In the genomic region with DNA sequence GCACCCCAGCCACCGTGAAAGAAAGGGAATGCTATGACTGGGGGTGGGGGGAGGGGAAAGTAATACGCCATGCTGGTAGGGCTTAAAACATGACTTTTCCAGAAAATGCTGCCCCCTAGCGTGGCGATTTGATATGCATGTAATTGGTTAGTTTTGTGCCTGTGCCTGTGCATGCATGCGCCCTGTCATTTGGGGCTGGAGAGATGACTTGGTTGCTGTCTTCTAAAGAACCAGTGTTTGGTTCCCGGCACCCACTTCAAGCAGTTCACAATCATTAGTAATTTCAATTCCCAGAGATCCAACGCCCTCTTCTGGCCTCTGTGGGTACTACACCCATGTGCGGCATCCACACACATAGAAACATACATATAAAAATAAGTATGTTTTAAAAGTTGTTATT, we compare ENCODE assay signal across 21 mouse cellular contexts.
DNase-seq lines count a peak whose midpoint lies in the region; ATAC-seq and TF ChIP-seq lines count a peak whose summit lies in the region.
"Had no signal": no experiment of that assay in that cellular context is flagged by ENCODE, and none has a peak within 500 bp of the region (broad histone marks: within the 10 kb centered on the region; RNA-seq: fewer than 3 reads in every experiment).

No protein-coding gene starts in this region.

- no peak for ATAC-seq in CD4-positive, CD25-positive, alpha-beta regulatory T cell, adult 4 months

- H3K4me1 ChIP-seq in testis, adult 2 months (ENCODE audit: control insufficient read depth, insufficient read depth, low read length), result peaks cover 2% of the 10 kb centered on the region
- H3K4me1 ChIP-seq: forebrain, embryonic 12.5 days; hindbrain, embryonic 15.5 days had no signal

- TF ChIP-seq POLR2A in testis, adult 2 months (IDR thresholded peaks at IDR 0.05; ENCODE audit: control insufficient read depth, low read depth, low read length), result no peak

- peak; percentile 13 for DNase-seq in CD4-positive, CD25-positive, alpha-beta regulatory T cell, adult 2 months (ENCODE audit: low read depth, low spot score)
- no peak for DNase-seq in layer of hippocampus, adult 2 months (ENCODE audit: low spot score in 2 of 2)
- no peak for DNase-seq in layer of hippocampus, postnatal 10 days (ENCODE audit: low spot score in 2 of 2)
- DNase-seq in testis, postnatal 14 days (ENCODE audit: low spot score), result no peak
- peak; percentile 60 for DNase-seq in testis, postnatal 10 days (ENCODE audit: low spot score)
- DNase-seq in cerebellum, postnatal 25 days, result no peak
- DNase-seq: adrenal gland, adult 2 months; cerebellum, adult 18-20 months; cerebellum, postnatal 14 days; kidney, adult 9 months; kidney, postnatal 36 days; thymus, postnatal 14 days had no signal

- H3K4me3 ChIP-seq in layer of hippocampus, adult 2 months, result no peak overlapping the region
- H3K4me3 ChIP-seq in testis, adult 2 months (ENCODE audit: control insufficient read depth, low read depth, low read length), result no peak overlapping the region
- H3K4me3 ChIP-seq: embryonic facial prominence, embryonic 12.5 days; forebrain, embryonic 12.5 days; heart, embryonic 10.5 days; hindbrain, embryonic 15.5 days; limb, embryonic 10.5 days; lung, embryonic 15.5 days had no signal

- H3K27ac ChIP-seq in layer of hippocampus, adult 2 months, result no peak overlapping the region
- H3K27ac ChIP-seq in testis, adult 2 months (ENCODE audit: control insufficient read depth, insufficient read depth, low read depth, low read length), result no peak overlapping the region
- H3K27ac ChIP-seq: embryonic facial prominence, embryonic 12.5 days; forebrain, embryonic 12.5 days; hindbrain, embryonic 15.5 days; limb, embryonic 10.5 days; macrophage had no signal

- TF ChIP-seq CTCF in layer of hippocampus, adult 2 months (conservative IDR thresholded peaks at IDR 0.05), result peak; percentile 50
- TF ChIP-seq CTCF in testis, adult 2 months (IDR thresholded peaks at IDR 0.05; ENCODE audit: control insufficient read depth, insufficient read depth, insufficient replicate concordance, low read depth, low read length), result peak; percentile 52; the same call in 1 of the 2 replicates

- no peaks in the 10 kb centered on the region for H3K27me3 ChIP-seq in testis, adult 2 months (ENCODE audit: control insufficient read depth, insufficient read depth, low read length)
- H3K27me3 ChIP-seq: lung, embryonic 15.5 days had no signal

- no peaks in the 10 kb centered on the region for H3K36me3 ChIP-seq in testis, adult 2 months (ENCODE audit: control insufficient read depth, insufficient read depth, low read length)
- H3K36me3 ChIP-seq: embryonic facial prominence, embryonic 12.5 days; forebrain, embryonic 12.5 days; heart, embryonic 10.5 days; hindbrain, embryonic 15.5 days; limb, embryonic 10.5 days; lung, embryonic 15.5 days had no signal

Comparison
In these comparisons a context has a peak if more than half of its experiments do, and no peak if none do; other contexts are left out.
1. DNase-seq: peak in CD4-positive, CD25-positive, alpha-beta regulatory T cell, adult 2 months (single experiment) and testis, postnatal 10 days (single experiment); none in layer of hippocampus, adult 2 months (0 of 2), layer of hippocampus, postnatal 10 days (0 of 2), testis, postnatal 14 days (single experiment) and cerebellum, postnatal 25 days (0 of 2).